Mouse (Mus musculus): ENCODE measurements around the gene Trp53i11. TPM values are rescaled to one million over a fixed set of nuclear protein-coding genes. Genes with fewer than 3 reads are reported as not detected.

Gene Trp53i11
- 10 to 100 TPM; 79.8 to 83.2 TPM for total RNA-seq (2021)

DNA sequence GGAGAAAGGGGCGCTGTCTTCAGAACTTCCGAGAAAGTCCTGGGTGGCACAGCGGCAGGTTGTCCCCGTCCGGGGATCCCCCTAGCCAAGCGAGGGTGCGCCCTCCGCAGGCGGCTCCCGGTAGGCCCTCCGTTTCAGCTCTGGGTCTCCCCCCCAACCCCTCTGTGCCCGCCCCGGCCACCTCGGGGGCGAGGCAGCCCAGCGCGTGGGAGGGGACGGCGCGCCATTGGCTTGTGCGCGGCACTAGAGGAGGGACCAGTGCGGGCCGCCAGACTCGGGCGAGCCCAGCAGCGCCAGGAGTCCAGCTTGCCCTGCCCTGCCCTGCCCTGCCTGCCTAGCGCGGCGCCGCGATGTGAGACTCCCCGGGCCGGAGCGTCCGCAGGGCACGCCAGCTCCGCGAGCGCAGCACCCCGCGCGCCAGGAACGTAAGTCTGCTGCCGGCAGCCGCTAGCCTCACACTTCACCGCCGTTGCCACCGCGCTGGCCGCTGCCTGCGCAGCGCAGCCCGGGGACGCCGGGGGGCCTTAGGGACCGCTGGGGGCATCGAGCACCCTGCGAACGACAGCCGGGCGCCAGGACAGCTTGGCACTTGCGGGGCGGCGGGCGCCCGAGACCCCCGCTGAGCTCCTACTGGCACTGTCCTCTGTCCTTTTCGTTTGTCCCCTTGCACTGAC, at the start of gene Trp53i11:
Gene Trp53i11 (plus strand): TSS at position 226 of the 674 bp plus-strand sequence.
- DNase-seq: peak; percentile 76 to 81

DNA sequence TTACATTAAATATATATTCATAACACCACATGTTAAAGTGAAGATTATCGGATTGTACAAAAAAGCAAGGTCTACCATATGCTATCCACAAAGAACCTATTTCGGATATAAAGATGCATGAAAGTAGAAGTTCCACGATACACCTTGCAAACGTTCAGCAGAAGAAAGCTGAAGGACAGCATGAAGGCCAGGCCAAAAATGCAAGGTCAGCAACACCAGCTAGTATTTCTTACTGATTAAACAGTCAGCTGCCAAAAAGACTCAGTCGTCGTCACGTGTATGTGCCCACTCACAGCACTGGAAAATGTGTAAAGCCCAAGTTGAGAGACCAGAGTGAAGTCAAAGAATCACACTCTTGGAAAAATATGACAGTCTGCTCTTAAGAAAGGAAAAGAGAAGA, 47.9 kb upstream of the Trp53i11 start:
- no peak for DNase-seq

DNA sequence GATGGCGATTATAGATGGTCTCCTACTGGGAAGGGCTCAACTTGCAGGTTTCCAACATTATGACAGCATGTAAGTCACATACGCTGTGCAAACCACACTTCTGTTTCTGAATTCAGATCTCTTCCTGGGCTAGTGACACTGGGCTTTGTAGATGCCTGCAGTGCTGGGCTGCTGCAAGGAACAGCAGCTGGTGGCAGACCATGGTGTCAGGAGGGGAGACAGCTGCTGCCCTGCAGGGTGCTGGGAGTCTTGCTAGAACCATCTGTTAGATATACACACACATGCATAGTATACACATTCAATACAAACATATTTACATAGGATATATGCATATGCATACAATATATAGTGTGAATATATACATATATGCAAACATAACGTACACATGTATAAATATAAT, 46.0 kb upstream of the Trp53i11 start:
- no peak for DNase-seq

DNA sequence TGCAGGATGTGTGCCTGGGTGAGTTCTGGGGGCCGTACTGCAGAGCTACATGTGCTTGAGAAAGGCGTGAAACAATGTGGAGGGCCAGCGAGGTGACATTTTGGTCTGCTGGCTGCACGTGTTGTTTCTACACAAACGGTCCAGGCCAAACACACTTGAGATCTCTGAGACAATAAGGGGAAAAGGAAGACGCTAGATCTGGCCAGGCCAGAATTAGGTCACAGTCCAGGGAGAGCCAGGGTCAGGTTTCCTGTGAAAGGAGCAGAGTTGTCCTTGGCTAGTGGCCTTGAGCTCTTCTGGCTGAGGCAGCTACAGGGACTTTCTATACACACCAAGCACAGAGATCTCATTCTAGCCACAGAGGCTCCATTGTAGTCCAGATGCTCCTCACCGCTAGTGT, 44.7 kb upstream of the Trp53i11 start:
- no peak for DNase-seq

GRCm38 (mm10) chr2:93144126-93144525, 43.2 kb upstream of the Trp53i11 start:
- no peak for DNase-seq

DNA sequence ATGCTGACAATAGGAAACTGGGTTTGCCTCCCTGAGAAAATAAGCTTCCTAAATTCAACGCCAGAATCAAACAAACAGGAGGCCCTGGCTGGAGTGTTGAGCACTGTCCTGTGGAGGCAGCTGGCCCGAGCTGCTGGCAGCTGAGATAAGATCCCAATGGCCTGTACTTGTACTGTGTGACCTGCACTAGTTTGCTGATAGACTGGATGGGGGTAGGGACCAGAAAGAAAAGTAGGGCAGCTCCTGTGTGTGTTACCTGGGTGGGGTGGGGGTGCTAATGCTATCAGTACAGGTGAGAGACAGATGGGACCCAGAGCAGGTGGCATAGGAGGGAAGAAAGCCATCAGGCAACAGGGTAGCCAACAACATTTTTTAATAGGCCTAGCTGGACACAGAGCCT, 37.3 kb upstream of the Trp53i11 start:
- DNase-seq: no peak

DNA sequence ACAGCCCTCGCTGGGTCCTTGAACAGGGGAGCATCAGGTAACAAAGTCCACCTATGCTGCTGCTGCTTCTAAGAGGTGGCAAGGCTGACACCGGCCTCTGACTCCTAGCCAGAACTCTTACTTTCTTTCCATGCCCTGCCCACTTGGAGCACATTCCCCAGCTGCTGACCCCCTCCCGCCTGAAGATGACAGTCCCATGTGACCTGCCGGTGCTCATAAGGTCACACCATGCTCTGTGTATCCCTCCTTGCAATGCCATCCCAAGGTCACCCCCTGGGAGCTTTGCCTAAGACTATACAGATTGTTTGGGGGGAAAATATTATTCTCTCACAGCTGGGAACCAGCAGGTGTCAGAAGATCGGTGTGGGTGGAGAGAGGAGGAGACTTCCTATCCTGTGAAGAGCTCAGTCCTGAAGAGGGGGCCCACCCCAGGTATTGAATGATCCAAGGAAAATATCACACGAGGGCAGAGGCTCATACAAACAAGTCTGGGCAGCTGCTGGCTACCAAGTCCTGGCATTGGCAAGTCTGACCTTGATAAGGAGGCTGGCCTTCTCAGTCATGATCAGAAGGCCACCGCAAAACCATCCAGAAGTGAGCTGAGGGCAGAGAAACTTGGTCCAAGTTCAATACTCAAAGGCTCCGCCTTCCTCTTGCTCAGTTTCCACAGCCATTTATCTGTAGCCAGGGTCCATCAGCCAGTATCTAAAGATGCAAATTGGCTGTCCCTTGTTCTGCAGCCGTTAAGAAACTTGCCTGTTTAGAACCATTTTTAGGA, 36.5 kb upstream of the Trp53i11 start:
- DNase-seq: no peak

- DNase-seq: no peak
Observed at GRCm38 (mm10) chr2:93152191-93152601, 35.2 kb upstream of the Trp53i11 start.

GRCm38 (mm10) chr2:93152883-93153491, 34.4 kb upstream of the Trp53i11 start:
- peak in 1 of 2 experiments; percentile 57 for DNase-seq

- no peak for DNase-seq
Observed at GRCm38 (mm10) chr2:93153833-93154232, 33.5 kb upstream of the Trp53i11 start.

GRCm38 (mm10) chr2:93154486-93155032, 32.8 kb upstream of the Trp53i11 start:
- DNase-seq: no peak

DNA sequence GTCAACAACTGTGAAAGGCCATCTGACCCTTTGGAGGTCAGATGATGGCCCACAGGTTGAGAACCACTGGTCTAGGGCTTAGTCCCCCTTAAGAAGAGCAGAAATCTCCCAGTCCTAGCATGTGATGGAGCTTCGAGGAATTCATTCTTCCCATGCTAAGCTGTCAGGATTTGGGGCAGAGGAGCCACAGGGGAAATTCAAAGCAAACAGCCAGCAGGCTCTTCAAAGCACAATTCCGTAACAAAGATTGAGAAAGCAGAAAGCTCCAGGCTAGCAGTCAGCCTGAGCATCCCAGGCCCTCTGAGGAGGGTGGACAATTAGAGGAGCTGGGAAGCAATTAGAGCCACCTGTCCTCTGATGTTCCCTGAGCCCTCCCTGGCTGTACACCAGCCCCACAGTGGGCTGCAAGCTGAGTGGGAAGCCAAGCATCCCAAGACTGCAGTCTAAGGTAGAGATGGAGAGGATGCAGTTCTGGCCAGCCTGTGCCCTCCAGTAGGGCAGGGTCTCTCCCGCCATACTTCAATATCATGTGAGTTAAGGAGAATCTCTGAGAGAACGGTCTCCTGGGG, 26.8 kb upstream of the Trp53i11 start:
- DNase-seq: no peak

- no peak for DNase-seq
Observed at GRCm38 (mm10) chr2:93161914-93162664, 25.3 kb upstream of the Trp53i11 start.

DNA sequence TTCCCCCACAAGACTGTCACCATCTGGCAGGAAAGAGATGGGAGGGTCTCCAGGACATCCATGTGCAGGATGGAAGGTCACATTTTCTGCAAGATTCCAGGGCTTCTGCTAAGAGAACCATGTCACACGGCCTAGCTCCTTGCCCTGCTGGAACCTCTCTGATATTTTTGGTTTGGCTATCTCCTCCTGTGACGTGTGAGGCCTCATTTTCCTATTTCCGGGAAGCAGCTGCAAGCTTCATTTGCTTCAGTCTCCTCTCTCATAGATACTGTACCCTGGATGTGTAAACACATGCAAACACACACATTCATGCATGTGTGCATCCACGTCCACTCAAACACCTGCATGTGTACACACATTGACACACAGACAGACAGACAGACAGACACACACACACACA, 24.6 kb upstream of the Trp53i11 start:
- DNase-seq: no peak

GRCm38 (mm10) chr2:93163317-93163716, 24.0 kb upstream of the Trp53i11 start:
- DNase-seq: no peak

DNA sequence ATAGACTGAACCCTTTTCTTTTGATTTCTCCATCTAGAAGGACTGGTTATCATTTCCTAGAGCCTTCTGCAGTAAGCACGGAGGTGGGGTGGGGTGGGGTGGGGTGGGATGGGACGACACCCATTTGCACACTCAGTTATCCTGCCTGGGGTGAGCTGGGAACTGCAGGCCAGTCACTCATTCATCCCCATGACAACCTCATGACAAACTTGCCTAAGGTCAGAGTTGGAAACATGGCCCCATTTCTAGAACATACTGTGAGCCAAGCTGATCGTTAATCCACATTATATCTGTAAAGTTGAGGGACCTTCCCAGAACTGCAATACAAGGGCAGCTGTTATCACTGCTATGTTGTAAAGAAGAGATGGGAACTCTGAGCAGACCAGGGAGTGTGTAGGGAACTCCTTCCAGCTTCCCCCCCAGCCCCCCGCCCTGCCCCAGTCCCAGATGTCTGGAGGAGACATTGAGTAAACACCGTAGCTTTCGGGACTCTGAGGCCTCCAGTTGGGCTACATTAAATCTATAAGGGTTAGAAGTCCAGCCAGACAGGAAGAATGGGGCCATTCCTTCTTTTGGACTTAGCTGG, 23.5 kb upstream of the Trp53i11 start:
- DNase-seq: no peak

- DNase-seq: no peak
Observed at GRCm38 (mm10) chr2:93166295-93166694, 21.1 kb upstream of the Trp53i11 start.

DNA sequence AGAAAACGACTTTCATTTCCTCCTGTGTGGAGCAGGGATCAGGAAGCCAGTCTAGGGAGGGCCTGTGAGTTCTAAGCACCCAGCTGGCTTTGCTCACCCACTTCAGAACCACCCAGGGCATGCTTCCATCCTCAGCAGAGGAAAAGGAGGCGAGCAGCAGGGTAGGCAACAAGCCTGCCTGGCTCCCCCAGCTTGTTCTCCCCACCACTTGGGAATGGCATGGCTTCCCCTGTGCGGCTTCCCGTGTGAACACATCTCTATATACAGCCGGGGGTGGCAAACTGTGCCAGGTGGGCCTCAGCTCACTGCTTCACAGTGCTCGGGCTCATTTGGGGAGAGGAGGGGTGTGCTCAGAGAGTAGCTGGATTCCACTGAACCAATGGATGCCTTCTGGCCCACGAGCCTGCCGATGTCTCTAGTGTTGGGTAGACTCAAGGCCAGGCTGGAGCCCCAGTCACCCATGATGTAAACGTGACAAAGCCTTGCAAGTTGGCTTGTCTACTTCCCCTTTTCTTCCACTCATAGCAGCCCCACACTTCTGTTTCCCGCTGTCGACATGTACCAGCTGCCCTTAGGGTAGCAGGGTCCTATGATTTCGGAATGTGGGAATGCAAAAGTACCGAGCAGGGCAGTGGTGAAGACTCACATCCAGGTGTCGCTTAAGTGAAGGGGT, 20.5 kb upstream of the Trp53i11 start:
- DNase-seq: no peak

- no peak for DNase-seq
Observed at GRCm38 (mm10) chr2:93170156-93170844, 17.0 kb upstream of the Trp53i11 start.

DNA sequence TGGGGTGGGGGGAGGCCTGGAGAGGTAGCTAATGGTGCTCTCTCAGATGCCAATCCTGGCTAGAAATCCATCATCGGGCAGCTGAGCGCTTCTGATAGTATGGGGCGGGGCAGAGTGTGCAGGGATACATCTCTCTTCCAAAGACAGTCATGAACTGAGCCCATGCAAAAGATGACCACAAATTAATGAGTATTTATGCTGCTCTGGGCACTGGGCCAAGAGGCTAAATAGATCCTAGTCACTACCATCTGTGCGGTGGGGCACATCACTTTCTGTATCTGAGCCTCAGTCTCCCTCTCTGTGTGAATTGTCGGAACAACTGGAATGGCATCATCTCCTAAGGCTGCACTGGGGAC, 16.5 kb upstream of the Trp53i11 start:
- no peak for DNase-seq

DNA sequence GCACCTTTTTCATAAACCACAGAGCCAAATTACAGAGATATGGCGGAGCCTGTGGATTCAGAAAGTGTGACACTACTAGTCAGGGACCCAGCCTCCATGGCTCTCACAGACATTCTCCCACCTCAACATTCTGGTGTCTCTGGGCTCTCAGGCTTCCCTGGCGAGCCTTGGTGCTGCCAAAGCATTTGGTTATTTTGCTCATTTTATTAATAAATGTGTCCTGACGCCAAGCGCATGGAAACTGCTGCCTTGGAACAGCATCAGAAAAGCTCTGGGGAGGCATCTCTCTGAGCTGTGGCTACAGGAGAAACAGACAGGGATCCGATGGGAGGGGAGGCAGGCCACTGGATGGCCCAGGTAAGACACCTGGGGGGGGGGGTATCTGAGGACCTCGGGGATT, 15.4 kb upstream of the Trp53i11 start:
- no peak for DNase-seq
